Mouse (Mus musculus): ENCODE data around the gene Pde10a.

Gene Pde10a

DNA sequence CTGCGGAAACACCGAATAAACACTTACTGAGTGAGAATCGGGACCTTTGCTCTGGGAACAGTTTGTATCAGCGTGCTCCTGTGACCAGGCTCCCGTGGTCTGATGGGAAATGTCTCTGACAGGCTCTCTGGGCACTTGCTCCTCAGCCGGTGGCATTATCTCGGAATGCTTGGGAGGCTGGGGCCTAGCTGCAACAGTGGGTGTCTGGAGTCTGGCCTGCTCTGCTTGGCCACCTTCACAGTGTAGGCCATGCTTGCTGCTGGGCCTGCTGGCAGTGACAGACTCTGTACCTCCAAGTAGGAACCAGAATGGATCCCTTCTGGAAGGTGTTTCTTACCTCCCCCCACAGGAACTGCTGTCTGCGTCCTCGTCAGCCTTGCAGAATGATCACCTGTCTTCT lies 362.9 kb downstream of the Pde10a start:
- in situ Hi-C loops (cut with MboI, MseI) = no loop called here

DNA sequence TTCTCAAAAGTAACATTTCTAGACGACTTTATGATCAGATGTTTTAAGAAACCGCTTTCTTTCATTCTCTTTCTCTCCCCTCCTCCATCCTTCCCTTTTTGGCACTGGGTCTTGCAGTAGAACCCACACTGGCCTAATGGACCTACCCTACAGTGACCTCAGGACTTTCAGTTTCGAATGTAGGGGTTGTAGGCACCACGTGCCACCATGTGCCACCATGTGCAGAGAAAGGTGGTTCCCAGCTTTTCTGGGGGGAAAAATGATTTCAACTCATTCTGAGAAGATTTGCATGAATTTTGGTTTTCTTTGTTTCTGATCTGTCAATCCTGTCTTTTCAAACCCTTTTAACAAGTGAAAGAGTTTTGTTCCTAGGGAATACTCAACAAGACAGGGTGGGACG lies 363.5 kb downstream of the Pde10a start:
- in situ Hi-C loops (cut with MboI, MseI) = no loop called here

DNA sequence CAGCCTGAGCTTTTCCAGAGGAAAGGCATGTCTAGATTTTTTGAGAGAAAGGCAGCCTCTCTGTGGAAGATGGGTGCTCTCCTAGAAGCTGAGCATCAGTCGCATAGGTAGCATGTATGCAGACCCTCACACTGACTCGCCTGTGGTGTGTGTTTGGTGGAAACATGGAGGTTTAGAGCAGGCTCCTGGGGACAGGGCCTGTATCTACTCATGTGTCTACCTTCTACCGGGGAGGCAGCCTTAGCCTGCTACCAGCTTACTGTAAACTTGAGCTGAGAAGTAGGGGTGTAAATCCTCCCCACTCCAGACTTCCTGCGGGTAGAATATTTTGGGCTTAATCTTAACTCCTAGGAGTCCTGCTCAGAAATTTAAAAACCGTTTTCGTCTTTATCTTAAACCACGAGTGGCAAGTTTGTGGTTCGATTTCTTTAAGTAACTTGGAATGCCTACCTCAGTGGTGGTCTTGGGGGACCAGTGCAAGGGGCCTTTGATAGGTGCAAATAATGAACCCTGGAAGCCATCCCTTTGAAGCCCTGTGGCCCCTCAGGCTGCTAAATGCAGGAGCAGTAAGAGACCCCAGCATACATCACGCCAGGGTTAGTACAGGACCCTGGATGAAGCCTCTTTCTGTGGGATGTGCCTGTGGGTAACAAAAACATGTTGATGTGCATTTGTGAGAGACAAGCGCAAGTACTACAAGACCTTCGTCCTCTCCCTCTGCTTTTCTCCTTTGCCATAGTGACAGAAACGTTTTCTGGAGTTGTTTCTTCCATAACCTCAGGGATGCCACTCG lies 367.2 kb downstream of the Pde10a start:
- in situ Hi-C loops (cut with MboI, MseI) = no loop called here

DNA sequence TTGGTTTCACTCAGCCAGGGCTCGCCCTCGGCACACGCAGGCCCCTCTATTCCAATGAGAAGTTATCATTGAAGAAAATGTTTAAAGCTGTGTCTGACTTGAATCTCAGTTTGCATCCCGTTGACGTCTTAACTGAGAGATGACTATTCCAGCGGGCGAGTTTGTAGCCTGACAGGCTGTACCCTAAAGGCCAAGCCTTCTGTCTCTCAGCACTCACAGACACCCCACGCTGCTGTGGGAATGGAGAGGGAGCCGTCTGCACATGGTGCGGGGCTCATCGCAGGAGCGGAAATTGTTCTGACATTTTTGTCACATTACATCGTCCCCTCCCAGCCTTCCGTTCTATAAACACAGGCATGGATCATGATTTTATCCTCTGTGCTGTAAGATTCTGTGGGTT lies 370.8 kb downstream of the Pde10a start:
- in situ Hi-C loops (cut with MboI, MseI) = no loop called here

DNA sequence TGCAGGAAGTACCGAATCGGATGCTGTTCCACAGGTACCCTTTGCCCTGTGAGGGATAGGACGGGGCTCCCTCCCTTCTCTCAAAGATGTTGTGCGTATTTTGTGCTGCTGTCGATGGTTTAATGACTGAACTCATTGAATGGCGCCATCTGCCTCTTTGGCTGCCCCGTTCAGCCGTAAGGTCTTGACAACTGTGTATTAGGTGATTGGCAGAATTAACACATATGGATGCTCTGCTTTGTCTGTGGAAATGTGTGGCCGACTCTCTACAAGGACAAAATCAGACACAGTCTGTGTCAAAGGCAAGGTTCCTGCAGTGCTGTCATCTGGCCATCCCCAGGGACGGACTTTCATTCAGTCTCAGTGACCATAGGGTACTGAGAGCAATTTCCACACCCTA lies 372.6 kb downstream of the Pde10a start:
- in situ Hi-C loops (cut with MboI, MseI) = no loop called here

DNA sequence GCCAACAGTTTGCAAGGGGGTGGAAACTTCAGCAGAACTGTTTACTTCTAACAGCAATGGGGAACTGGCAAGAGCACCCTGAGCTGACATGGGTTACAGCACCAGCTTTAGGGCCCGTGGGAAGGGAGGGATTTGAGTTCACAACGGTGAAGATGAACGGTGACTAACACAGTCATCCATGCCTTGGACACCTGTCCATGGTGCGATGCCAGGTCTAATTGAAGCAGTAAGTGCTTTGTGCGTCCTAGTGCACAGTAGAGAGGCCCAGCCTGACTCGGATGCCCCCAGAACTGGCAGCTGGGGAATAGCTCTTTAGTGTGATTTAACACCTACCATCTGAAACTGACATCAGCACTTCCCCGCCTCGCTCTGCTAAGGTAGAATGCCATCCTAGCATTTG lies 373.0 kb downstream of the Pde10a start:
- in situ Hi-C loops (cut with MboI, MseI) = no loop called here

DNA sequence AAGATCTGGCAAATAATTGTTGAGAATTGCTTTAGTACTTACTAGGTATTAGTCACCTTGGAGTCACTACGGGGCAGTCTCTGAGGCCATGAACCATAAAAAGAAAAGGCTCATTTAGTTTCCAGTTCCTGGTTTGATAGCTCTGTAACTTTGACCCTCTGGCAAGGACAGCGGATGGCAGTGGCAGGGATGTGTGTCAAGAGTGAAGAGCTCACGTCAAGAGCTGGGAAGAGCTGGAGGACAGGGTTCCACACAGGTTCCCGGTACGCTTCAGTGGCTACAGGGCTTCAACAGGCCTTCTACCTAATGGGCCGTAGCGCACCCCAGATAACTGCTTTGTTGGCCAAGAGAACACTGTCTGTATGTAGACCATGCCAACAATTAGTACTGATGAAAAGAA lies 374.0 kb downstream of the Pde10a start:
- in situ Hi-C loops (cut with MboI, MseI) = no loop called here

DNA sequence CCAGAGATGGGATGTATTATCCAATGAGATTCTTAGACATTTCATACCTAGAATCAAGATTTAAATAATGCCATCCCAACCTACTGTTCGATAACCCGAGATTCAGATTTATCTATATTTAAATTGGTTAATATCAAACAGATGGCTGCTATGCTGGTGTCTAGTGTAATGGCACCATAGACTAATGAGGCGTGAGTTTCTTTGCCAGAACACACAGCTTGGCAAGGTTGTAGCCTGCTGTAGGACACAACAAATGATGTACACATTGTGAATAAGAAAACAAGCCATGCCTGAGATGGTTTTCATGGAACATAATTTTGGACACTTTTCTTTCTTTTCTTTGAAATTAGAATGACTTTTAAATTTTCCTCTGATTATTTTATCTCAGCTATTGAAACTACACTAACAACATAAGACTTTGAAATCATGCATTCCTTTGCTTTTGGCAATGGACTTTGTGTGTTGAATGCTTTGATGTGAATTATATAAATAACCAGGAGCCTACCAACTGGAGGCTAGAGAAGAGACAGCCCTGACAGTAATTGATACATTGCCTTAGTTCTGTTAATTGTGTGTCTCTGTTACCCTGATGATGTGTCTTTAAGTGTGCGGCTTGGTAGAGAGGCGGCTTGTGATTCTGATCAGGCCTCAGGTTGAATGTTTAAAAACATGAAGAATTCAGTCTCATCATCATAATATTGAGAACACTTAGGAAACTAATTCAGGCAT lies 378.5 kb downstream of the Pde10a start:
- in situ Hi-C loops (cut with MboI, MseI) = no loop called here

DNA sequence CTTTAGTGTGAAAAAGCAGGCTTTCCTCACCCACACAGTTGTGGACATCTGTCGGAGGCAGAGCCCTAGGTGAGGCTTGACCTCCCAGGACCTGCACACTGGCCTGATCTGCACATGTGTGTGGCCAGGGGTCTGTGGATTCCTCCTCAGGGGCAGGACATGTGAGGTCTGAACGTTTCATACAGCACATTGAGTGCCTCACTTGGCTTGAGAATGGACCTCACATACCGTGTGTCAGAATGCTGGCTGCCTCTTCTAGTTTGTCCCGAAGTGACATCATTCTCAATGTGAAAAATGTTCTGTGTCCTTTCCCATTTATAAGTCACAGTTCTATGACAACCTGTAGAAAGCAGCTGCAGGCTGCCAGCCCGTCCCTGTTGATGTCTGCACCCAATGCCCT lies 385.4 kb downstream of the Pde10a start:
- in situ Hi-C loops (cut with MboI, MseI) = no loop called here

DNA sequence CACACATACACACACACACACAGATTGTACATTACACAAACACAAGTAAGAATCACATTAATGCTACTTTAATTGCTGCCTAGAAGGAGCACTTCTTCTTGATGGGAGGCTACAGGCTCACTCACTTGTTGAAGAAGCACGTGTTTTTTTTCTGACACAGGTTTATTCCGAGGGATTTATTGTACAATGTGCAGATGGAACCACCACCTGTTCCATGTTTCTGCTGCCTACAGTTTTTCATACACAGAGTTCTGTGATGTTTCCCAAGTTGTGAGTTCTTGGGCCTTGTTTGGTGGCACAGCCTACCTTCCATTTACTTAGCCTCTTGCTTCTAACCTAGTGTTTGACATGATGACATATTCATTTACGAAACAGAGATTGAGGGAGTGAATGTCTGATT lies 387.8 kb downstream of the Pde10a start:
- in situ Hi-C loops (cut with MboI, MseI) = no loop called here

DNA sequence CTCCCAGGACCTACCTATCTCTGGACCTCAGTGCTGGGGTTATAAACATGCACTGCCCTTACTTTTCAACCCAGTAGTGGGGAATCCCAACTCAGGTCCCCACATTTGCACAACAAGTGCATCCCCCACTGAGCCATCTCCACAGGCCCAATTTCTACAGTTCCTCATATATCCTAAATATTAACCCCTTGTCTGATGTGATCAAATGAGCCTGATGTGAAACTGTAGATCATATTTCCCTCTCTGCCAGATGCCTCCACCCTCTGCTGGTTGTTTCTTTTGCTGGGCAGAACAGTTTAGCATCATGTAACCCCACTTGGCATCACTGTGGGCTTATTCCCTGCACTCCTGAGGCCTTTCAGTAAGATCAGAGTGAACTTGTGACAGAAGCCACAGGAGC lies 390.5 kb downstream of the Pde10a start:
- in situ Hi-C loops (cut with MboI, MseI) = no loop called here

DNA sequence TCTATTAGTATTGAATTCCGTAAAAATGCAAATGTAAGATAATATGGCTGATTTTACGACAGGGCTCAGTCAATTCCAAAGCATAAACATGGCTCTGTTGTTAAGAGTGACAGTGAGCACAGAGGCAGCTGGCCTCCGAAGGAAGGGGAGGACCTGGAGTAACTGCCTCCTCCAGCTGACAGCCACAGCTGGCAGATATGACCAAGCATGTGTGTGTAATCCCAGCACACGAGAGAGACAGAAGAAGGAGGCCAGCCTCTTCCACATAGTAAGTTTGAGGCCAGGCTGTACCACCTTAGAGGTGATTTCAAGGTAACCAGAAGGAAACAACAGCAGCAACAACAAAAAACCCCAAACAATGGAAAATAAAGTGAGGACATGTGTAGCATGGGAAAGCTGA lies 397.9 kb downstream of the Pde10a start:
- in situ Hi-C loops (cut with MboI, MseI) = loop anchor here (10.0 kb wide), 1 partner anchor 1022 kb away; no protein-coding TSS in a partner anchor

DNA sequence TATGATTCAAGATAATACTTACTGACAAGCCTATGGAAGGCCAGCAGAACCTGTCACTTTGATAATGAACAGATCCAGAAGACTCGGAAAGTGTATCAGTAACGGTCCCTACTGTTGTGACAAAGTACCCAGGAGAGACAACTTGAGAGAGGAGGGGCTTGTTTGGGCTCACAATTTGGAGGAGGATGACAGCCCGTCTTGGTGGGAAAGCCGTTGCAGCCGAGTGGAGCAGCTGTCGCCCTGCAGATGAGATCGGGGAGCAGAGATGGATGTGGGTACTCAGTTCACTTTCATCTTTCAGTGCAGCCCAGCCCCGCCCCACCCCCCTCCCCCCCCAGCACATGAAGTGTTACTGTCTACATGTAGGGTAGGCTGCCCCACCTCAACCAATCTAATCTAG lies 398.6 kb downstream of the Pde10a start:
- in situ Hi-C loops (cut with MboI, MseI) = loop anchor here (10.0 kb wide), 1 partner anchor 1021 kb away; no protein-coding TSS in a partner anchor

DNA sequence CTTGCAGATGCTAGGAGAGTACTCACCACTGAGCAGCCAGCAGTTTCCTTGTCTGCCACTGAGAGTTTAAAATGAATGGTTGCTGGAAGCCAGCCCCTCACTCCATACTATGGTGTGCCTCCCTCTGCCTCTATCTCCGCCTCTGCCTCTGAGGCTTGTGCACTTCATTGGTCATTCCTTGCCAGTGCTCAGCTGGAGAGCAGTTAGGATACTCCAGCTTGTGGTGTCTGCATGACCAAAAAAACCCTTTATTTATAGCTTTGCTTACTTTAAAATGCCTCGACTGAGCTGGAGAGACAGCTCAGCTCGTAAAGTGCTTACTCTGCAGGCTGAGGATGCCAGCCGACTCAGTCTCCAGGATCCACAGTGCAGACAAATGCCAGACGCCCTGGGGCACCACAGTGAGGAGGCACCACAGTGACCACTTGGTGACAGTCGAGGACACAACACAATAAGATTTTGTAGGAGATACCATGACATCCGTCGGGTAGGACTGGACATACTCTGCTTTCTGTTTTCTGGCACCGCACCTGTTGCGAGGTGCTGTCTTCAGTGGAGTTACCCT lies 400.7 kb downstream of the Pde10a start:
- in situ Hi-C loops (cut with MboI, MseI) = loop anchor here (10.0 kb wide), 1 partner anchor 1019 kb away; no protein-coding TSS in a partner anchor

DNA sequence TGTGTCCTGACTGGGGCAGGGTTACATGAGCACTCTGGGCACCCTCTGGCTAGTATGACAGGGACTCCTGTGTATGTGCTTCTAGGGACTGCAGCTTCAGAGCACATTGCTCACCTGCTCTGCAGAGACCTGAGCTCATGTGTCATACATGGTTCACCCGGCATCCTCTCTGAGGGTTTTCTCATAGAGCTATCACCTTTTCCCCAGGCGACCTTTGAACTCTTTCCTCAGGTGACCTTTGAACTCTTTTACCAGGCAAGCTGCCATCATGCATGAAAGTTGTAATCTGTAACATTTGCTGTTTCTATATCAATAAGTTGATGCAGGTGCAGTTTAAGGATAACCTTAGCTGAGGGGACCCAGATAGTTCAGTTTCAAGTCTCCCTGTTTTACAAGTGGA lies 403.4 kb downstream of the Pde10a start:
- in situ Hi-C loops (cut with MboI, MseI) = loop anchor here (10.0 kb wide), 1 partner anchor 1016 kb away; no protein-coding TSS in a partner anchor

DNA sequence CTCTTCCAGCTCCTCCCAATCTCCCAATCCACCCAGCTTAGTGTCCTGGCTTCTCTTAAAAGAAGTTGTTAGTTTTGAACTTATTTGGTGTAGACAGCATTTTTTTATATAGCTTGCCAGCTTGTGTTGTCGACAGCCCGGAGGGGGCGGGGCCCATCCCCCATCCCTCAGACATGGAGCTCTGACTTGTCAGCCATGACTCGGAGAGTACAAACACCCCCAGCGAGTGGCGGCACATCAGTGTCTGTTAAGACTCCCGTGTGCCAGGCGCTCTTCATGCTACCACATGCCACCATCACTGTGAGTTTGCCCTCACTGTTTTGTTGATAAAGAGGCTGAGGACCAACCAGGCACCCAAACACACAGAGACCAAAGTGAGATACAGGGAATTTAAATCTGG lies 404.5 kb downstream of the Pde10a start:
- in situ Hi-C loops (cut with MboI, MseI) = loop anchor here (5.0 to 10.0 kb wide), 2 partner anchors 317 to 1015 kb away; no protein-coding TSS in a partner anchor

DNA sequence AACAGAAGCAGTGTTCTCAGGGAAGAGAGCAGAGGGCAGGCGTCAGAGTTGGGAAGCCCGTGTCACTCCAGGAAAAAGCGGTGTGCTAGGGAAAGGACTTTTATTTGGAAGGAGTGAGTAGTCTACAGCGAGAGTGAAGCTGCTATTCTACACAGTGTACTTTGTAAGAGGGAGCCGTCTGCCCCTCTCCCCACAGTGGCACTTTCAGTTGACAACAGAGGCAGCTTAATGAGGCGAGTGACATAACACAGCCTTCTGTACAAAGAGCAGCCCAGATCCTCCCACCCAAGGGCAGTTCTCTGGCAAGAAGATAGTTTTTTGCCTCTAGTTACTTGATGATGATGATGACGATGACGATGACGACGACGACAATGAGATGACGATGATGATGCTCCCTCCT lies 410.4 kb downstream of the Pde10a start:
- in situ Hi-C loops (cut with MboI, MseI) = no loop called here

DNA sequence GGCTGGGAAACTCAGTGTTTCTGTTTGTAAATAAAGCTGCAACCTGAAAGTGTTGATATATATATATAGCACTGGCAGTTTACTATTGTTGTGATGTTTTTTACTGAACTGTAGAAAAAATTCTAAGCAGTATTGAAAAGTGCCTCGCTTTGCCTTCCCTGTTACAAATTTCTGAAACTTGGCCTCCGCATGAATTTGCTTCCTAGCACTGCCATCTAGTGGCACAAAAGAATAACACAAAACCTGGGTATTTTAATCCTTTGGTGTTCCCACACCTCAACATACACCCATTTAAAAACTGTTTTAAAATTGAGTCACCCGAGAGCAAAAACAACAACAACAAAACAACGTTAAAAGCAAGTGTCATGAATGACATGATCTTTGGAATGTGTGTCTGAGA lies 411.4 kb downstream of the Pde10a start:
- in situ Hi-C loops (cut with MboI, MseI) = no loop called here

DNA sequence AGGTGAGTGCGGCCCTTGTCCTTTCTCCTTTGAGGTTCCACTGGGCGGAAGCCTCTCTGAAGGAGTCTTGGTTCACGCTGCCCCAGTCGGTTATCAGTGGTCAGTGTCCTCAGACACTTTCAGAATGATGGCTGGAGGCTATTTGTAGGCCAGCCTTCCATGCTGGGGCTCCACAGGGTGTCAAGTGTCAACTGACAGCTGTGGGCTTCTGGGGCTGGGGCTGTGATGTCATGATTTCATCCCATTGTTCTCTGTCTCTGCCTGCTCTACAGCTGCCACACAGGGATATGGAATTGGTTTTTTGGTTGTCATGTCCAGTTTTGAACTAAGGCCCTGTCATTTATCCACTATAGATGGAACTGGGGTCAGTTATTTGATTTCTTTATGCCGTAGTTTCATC lies 426.4 kb downstream of the Pde10a start:
- in situ Hi-C loops (cut with MboI, MseI) = no loop called here

DNA sequence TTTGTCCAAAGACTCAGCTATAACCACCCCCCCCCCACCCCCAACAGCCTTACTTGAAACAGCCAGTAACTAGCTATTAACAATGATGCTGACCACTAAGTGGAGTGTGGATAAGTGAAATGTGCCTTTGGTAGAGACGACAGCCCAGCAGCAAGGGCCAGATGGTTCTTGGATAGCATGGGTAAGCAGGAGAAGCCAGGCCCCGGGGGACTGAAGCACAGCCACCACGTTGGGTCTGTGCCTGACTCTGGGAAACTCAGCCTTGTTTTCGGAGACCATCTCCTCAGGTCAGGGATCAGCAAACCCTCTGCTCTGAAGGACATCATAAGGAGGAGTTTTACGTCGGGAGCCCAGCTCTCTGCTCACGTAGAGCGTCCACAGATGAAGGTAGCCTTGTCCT lies 427.8 kb downstream of the Pde10a start:
- in situ Hi-C loops (cut with MboI, MseI) = no loop called here

DNA sequence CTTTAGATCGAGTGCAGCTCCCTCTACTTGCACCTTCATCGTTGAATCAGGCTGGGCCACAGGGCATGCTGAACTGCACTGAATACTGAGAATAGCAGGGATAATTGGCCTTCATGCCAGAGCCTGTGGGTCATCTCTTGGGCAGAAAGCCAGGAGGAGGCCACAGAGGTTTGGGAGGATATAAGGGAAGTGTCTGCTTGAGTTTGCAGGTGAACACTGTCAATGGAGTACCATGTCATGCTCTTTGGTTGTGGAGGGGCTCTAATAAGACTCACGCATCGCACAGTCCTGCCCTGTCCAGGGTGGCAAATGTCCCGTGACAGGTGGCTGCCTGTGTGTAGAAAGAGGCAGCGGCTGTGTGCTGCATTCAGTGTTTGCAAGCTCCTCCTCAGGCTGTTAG lies 433.0 kb downstream of the Pde10a start:
- in situ Hi-C loops (cut with MboI, MseI) = no loop called here

DNA sequence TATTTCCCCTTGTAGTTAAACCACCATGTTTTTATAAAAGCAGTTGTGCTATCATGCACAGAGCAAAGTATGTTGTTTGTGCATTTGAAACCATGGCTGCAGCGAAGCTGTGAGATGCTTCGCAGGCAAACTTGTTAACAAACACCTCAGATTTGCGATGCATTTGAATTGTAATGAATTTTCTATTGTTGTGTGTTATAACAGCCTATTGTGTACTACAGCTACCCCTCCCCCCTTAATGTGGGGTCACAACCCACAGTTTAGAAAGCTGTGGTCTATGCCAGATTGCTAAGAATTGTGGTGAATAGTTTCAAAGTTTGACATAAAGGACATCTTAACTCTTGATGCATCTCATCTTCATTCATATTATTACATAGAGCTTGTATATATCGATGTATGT lies 435.2 kb downstream of the Pde10a start:
- in situ Hi-C loops (cut with MboI, MseI) = no loop called here

DNA sequence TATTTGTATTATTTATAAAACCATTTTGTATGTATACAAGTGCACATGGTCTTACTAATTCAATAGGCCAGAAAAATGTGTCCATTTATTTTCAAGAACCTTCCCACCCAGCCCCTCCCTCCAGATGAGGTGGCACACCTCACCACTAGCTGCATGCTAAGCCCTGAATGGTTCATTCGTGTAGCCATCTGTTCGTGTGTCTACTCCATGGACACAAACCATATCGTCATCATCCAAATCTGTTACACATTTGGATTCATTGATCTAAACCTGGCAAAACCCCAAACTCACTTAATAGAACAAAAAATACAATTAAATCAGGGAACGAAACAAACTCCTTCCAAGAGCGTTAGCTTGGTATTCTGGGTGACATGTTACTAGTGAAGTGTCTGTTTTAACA lies 435.9 kb downstream of the Pde10a start:
- in situ Hi-C loops (cut with MboI, MseI) = no loop called here

Data from regulatory T cell (primary cell).